Mouse (Mus musculus) kidney, embryonic 16.5 days (tissue): ENCODE measurements around the gene Rere. TPM values are rescaled to one million over a fixed set of nuclear protein-coding genes. Genes with fewer than 3 reads are reported as not detected.

Experiments
- ATAC-seq: fragments of 200-750 bp; cut with Nextera tagmentation; 2 replicates; pipeline ENCODE4 v1.8.0; 2017; ENCODE audit warnings: moderate TSS enrichment; ENCODE audit not compliant: low FRiP score, low TSS enrichment
- H3K27ac ChIP-seq: fragments of 300-500 bp; sonication (generic); 2 replicates; pipeline ENCODE4 v1.5.1; 2014; ENCODE audit warnings: low read length
- H3K27me3 ChIP-seq: fragments of 300-500 bp; sonication (generic); 2 replicates; pipeline ENCODE4 v1.6.1; 2014; ENCODE audit warnings: low read length, control low read depth, mixed read lengths; ENCODE audit not compliant: insufficient read depth
- H3K36me3 ChIP-seq: fragments of 300-500 bp; sonication (generic); 2 replicates; pipeline ENCODE4 v1.6.1; 2014; ENCODE audit warnings: low read length, control low read depth, mixed read lengths; ENCODE audit not compliant: insufficient read depth
- H3K4me1 ChIP-seq: fragments of 300-500 bp; sonication (generic); 2 replicates; pipeline ENCODE4 v1.6.1; 2014; ENCODE audit warnings: low read length, control low read depth, mixed read lengths; ENCODE audit not compliant: insufficient read depth
- H3K4me2 ChIP-seq: fragments of 300-500 bp; sonication (generic); replicated peaks from 2 replicates; pipeline ENCODE4 v1.6.1; 2014; ENCODE audit warnings: low read depth, low read length
- H3K4me3 ChIP-seq: fragments of 300-500 bp; sonication (generic); 2 replicates; pipeline ENCODE4 v1.5.1; 2014; ENCODE audit warnings: mild to moderate bottlenecking, low read length
- H3K9ac ChIP-seq: fragments of 300-500 bp; sonication (generic); replicated peaks from 2 replicates; pipeline ENCODE4 v1.6.1; 2014; ENCODE audit warnings: low read length
- H3K9me3 ChIP-seq: fragments of 300-500 bp; sonication (generic); 2 replicates; pipeline ENCODE4 v1.6.1; 2016; ENCODE audit warnings: low read length, control low read depth
- WGBS: fragments of 180-500 bp; shearing (Covaris S2); extraction: QIAGEN DNeasy Blood & Tissue Kit; methylation state at CpG from one replicate; pipeline ENCODE4 v1.1.7; 2014; 5-methylcytosine and 5-hydroxymethylcytosine counted together
- polyA plus RNA-seq: library from polyadenylated mRNA; unstranded; fragments of >200 nt; fragmentation: Nextera tagmentation; extraction: Ambion mirVana; gene quantifications from 2 replicates; pipeline ENCODE4 v1.2.1, GENCODE M21; 2015

Rere gene
- polyA plus RNA-seq, 1 experiment from 2014 or later, result 30.7 TPM

GRCm38 (mm10) chr4:150351419-150352075, 70.1 kb downstream of the Rere start:
- Histone ChIP-seq H3K27ac (no peak overlapping the region; the same call in 1 of the 2 replicates), H3K36me3 (no peaks in the 10 kb centered on the region), H3K9ac (no peak overlapping the region), H3K4me2 (no peak overlapping the region), H3K4me1 (peaks cover 41% of the 10 kb centered on the region), H3K4me3 (no peak overlapping the region), H3K9me3 (no peaks in the 10 kb centered on the region), H3K27me3 (no peaks in the 10 kb centered on the region)
- ATAC-seq, result no peak; the same call in 1 of the 2 replicates
- 42% methylated on average over 7 of the region's 7 CpGs for WGBS

GRCm38 (mm10) chr4:150352736-150353135, 71.3 kb downstream of the Rere start:
- Histone ChIP-seq H3K9me3 (no peaks in the 10 kb centered on the region), H3K9ac (no peak overlapping the region), H3K27me3 (no peaks in the 10 kb centered on the region), H3K27ac (no peak overlapping the region), H3K4me2 (no peak overlapping the region), H3K4me1 (peaks cover 33% of the 10 kb centered on the region), H3K36me3 (no peaks in the 10 kb centered on the region), H3K4me3 (no peak overlapping the region)
- ATAC-seq, result no peak
- 83% methylated on average over 2 of the region's 2 CpGs for WGBS

- no peak overlapping the region for H3K27ac ChIP-seq
- no peaks in the 10 kb centered on the region for H3K36me3 ChIP-seq
- H3K4me1 ChIP-seq, result peaks cover 30% of the 10 kb centered on the region
- no peak overlapping the region for H3K4me3 ChIP-seq
- no peak overlapping the region for H3K4me2 ChIP-seq
- ATAC-seq, result no peak
- WGBS, result 87% methylated on average over 7 of the region's 7 CpGs
- no peaks in the 10 kb centered on the region for H3K9me3 ChIP-seq
- no peak overlapping the region for H3K9ac ChIP-seq
- no peaks in the 10 kb centered on the region for H3K27me3 ChIP-seq
These were observed 72.0 kb downstream of the Rere start for GRCm38 (mm10) chr4:150353376-150353900.

GRCm38 (mm10) chr4:150355801-150356200, 74.4 kb downstream of the Rere start:
- no peak for ATAC-seq
- Histone ChIP-seq H3K27me3 (no peaks in the 10 kb centered on the region), H3K4me1 (peaks cover 12% of the 10 kb centered on the region), H3K9ac (no peak overlapping the region), H3K36me3 (no peaks in the 10 kb centered on the region), H3K4me2 (no peak overlapping the region), H3K4me3 (no peak overlapping the region), H3K9me3 (no peaks in the 10 kb centered on the region), H3K27ac (no peak overlapping the region)
- WGBS, result 79% methylated on average over 5 of the region's 5 CpGs

- peak; percentile 76; the same call in 1 of the 2 replicates for ATAC-seq
- WGBS, result 17% methylated on average over 8 of the region's 8 CpGs
These were observed 80.7 kb downstream of the Rere start for GRCm38 (mm10) chr4:150361986-150362691.

GRCm38 (mm10) chr4:150362858-150363257, 81.4 kb downstream of the Rere start:
- no peaks in the 10 kb centered on the region for H3K36me3 ChIP-seq
- no peak overlapping the region for H3K4me3 ChIP-seq
- peaks cover 40% of the 10 kb centered on the region for H3K4me1 ChIP-seq
- peak; percentile 57; the same call in 1 of the 2 replicates for ATAC-seq
- no peak overlapping the region for H3K4me2 ChIP-seq
- H3K9ac ChIP-seq, result no peak overlapping the region
- no peaks in the 10 kb centered on the region for H3K27me3 ChIP-seq
- 50% methylated on average over 5 of the region's 5 CpGs for WGBS
- H3K27ac ChIP-seq, result peak overlapping the region; percentile 60; the same call in 1 of the 2 replicates
- H3K9me3 ChIP-seq, result no peaks in the 10 kb centered on the region

More at GRCm38 (mm10) chr4:150361986-150362691, 80.7 kb downstream of the Rere start:
- Histone ChIP-seq H3K36me3 (no peaks in the 10 kb centered on the region), H3K27ac (peak overlapping the region; percentile 67; the same call in 1 of the 2 replicates), H3K27me3 (no peaks in the 10 kb centered on the region), H3K9me3 (no peaks in the 10 kb centered on the region), H3K4me3 (no peak overlapping the region), H3K4me2 (no peak overlapping the region), H3K4me1 (peaks cover 40% of the 10 kb centered on the region), H3K9ac (no peak overlapping the region)

- 59% methylated on average over 2 of the region's 2 CpGs for WGBS
These were observed 83.3 kb downstream of the Rere start for GRCm38 (mm10) chr4:150364786-150365185.

GRCm38 (mm10) chr4:150366510-150367208, 85.2 kb downstream of the Rere start:
- H3K4me2 ChIP-seq, result no peak overlapping the region
- H3K9ac ChIP-seq, result no peak overlapping the region
- no peak overlapping the region for H3K4me3 ChIP-seq
- H3K4me1 ChIP-seq, result peaks cover 52% of the 10 kb centered on the region
- no peaks in the 10 kb centered on the region for H3K9me3 ChIP-seq
- no peaks in the 10 kb centered on the region for H3K36me3 ChIP-seq
- no peak overlapping the region for H3K27ac ChIP-seq
- no peak for ATAC-seq
- 60% methylated on average over 6 of the region's 6 CpGs for WGBS
- no peaks in the 10 kb centered on the region for H3K27me3 ChIP-seq

More at GRCm38 (mm10) chr4:150364786-150365185, 83.3 kb downstream of the Rere start:
- H3K27me3 ChIP-seq, result no peaks in the 10 kb centered on the region
- peaks cover 41% of the 10 kb centered on the region for H3K4me1 ChIP-seq
- no peak overlapping the region for H3K4me3 ChIP-seq
- no peak overlapping the region for H3K27ac ChIP-seq
- H3K9ac ChIP-seq, result no peak overlapping the region
- H3K36me3 ChIP-seq, result no peaks in the 10 kb centered on the region
- no peak overlapping the region for H3K4me2 ChIP-seq
- H3K9me3 ChIP-seq, result no peaks in the 10 kb centered on the region
- no peak for ATAC-seq

- no peaks in the 10 kb centered on the region for H3K27me3 ChIP-seq
- no peaks in the 10 kb centered on the region for H3K9me3 ChIP-seq
- peaks cover 55% of the 10 kb centered on the region for H3K4me1 ChIP-seq
- H3K4me2 ChIP-seq, result peak overlapping the region; percentile 86
- peak overlapping the region; percentile 84 for H3K9ac ChIP-seq
- WGBS, result under 1% methylated on average over 55 of the region's 58 CpGs
- peak; percentile 92 for ATAC-seq
- H3K4me3 ChIP-seq, result peak overlapping the region; percentile 71
- no peaks in the 10 kb centered on the region for H3K36me3 ChIP-seq
- peak overlapping the region; percentile 96 for H3K27ac ChIP-seq
These were observed 90.3 kb downstream of the Rere start for GRCm38 (mm10) chr4:150371580-150372380.
